Mouse (Mus musculus): Measurements from ENCODE around the gene Stap2. TPM values are rescaled to one million over a fixed set of nuclear protein-coding genes. Genes with fewer than 3 reads are reported as not detected.

Gene Stap2
- polyA plus RNA-seq, 1 experiment from 2014 or later, result 5.1 TPM

GRCm38 (mm10) chr17:55971453-55971852 is 33.9 kb downstream of the Stap2 start:
- no peak for DNase-seq
- peak overlapping the region; percentile 67 for H3K4me3 ChIP-seq (replicated peaks; ENCODE audit: low read depth, low read length)
- H3K9me3 ChIP-seq (ENCODE audit: control insufficient read depth, low read length), result no peaks in the 10 kb centered on the region
- H3K4me1 ChIP-seq (ENCODE audit: control insufficient read depth, insufficient read depth, low read length), result peaks cover 34% of the 10 kb centered on the region
- no peaks in the 10 kb centered on the region for H3K27me3 ChIP-seq (ENCODE audit: control insufficient read depth, insufficient read depth, low read length)
- WGBS, result 18% methylated on average over 22 of the region's 22 CpGs
- H3K36me3 ChIP-seq (ENCODE audit: control insufficient read depth, insufficient read depth, low read length), result peaks cover 23% of the 10 kb centered on the region
- no peak for ATAC-seq (ENCODE audit: low FRiP score, low TSS enrichment)
- H3K27ac ChIP-seq (replicated peaks; ENCODE audit: low read depth, low read length), result peak overlapping the region; percentile 93; the same call in 1 of the 2 replicates
- peak overlapping the region; percentile 88 for H3K9ac ChIP-seq (replicated peaks; ENCODE audit: low read length)
- H3K4me2 ChIP-seq (ENCODE audit: low read length), result peak overlapping the region; percentile 85

DNA sequence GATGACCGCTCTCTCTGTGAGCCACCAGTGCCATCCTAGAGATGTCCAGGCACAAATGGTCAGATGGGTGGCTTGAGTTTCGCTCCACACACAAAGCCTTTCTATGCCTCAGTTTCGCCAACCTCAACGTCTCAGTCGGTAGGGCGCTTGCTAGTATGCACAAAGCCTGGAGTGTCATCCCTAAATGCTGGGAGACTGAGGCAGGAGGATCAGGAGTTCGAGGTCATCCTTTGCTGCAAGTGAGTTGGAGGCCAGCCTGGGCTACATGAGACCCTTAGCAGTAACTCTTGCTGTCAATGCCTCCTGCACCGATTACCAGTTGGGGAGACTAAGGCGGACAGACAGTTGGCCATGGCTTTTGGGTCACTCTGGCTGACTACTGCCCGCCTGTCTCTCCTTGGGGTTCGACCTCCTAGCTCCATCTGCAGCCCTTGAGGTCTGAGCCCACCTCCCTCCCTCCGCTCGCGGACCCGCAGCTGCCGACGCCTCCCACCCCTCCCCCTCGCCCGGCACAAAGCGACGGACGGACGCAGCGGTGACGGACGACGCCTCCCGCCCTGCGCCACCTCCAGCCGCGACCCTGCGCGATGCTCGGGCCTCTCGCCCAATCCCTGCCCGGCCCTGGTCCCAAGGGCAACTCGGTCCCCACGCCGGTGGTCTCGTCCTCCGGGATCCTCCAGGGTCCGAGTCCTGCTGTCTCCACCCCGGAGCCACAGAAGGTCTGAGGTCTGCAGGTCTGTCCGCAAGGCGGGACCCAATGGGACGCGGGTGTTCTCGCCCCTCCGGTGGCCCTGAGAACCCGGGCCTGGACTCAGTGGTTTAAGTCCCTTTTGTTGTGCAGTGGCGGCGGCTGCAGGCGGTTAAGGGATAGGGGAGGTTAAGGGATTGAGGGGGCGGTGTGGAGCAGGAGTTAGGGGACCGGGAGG is 35.2 kb downstream of the Stap2 start, which contains the start of gene Shd:
Gene Shd, plus strand, starts transcription at position 502 of the 926 bp plus-strand sequence.
- Histone ChIP-seq H3K4me3 (replicated peaks; ENCODE audit: low read depth, low read length) (peak within 1 kb of the TSS; percentile 67), H3K4me1 (ENCODE audit: control insufficient read depth, insufficient read depth, low read length) (peaks cover 34% of the 10 kb centered on the region), H3K4me2 (ENCODE audit: low read length) (peak within 1 kb of the TSS; percentile 85), H3K9me3 (ENCODE audit: control insufficient read depth, low read length) (no peaks in the 10 kb centered on the region), H3K27me3 (ENCODE audit: control insufficient read depth, insufficient read depth, low read length) (no peaks in the 10 kb centered on the region), H3K36me3 (ENCODE audit: control insufficient read depth, insufficient read depth, low read length) (peaks cover 30% of the 10 kb centered on the region), H3K9ac (replicated peaks; ENCODE audit: low read length) (peak within 1 kb of the TSS; percentile 88), H3K27ac (replicated peaks; ENCODE audit: low read depth, low read length) (peak within 1 kb of the TSS; percentile 93)
- ATAC-seq (ENCODE audit: low FRiP score, low TSS enrichment), result peak; percentile 76
- DNase-seq, result peak; percentile 83
- WGBS, result 6% methylated on average over 55 of the region's 55 CpGs

- H3K4me2 ChIP-seq (ENCODE audit: low read length), result peak overlapping the region; percentile 85
- peak overlapping the region; percentile 88; the same call in 1 of the 2 replicates for H3K9ac ChIP-seq (replicated peaks; ENCODE audit: low read length)
- H3K27ac ChIP-seq (replicated peaks; ENCODE audit: low read depth, low read length), result peak overlapping the region; percentile 93
- 7% methylated on average over 14 of the region's 14 CpGs for WGBS
- peaks cover 34% of the 10 kb centered on the region for H3K4me1 ChIP-seq (ENCODE audit: control insufficient read depth, insufficient read depth, low read length)
- DNase-seq (peak; percentile 96), ATAC-seq (ENCODE audit: low FRiP score, low TSS enrichment) (peak; percentile 73)
- peaks cover 30% of the 10 kb centered on the region for H3K36me3 ChIP-seq (ENCODE audit: control insufficient read depth, insufficient read depth, low read length)
- peak overlapping the region; percentile 67 for H3K4me3 ChIP-seq (replicated peaks; ENCODE audit: low read depth, low read length)
- H3K27me3 ChIP-seq (ENCODE audit: control insufficient read depth, insufficient read depth, low read length), result no peaks in the 10 kb centered on the region
- H3K9me3 ChIP-seq (ENCODE audit: control insufficient read depth, low read length), result no peaks in the 10 kb centered on the region
Observed at GRCm38 (mm10) chr17:55969560-55969959, 35.8 kb downstream of the Stap2 start.

DNA sequence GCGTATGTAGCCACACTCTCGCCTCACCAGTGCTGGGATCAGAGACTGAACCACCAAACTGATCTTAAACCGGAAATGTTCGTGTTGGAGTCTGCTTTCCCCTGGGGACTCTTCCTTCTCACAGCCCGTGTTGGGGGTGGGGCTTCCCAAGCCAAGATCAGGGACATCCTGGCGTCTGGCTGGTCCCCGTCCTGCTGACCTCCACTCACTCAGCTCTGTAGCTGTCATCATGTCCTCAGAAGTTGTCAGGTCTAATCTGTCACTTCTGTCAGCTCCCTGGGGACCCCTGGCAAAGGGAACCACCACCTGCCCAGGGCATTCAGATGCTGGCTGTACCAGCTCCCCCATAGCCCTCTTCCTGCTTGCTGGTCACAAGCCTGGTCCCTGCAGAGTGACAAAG is 37.2 kb downstream of the Stap2 start:
- ATAC-seq (ENCODE audit: low FRiP score, low TSS enrichment) (no peak), DNase-seq (peak; percentile 35)
- H3K36me3 ChIP-seq (ENCODE audit: control insufficient read depth, insufficient read depth, low read length), result peaks cover 24% of the 10 kb centered on the region
- no peak overlapping the region for H3K4me3 ChIP-seq (replicated peaks; ENCODE audit: low read depth, low read length)
- peak overlapping the region; percentile 93 for H3K27ac ChIP-seq (replicated peaks; ENCODE audit: low read depth, low read length)
- peak overlapping the region; percentile 16; the same call in 1 of the 2 replicates for H3K9ac ChIP-seq (replicated peaks; ENCODE audit: low read length)
- no peak overlapping the region for H3K4me2 ChIP-seq (ENCODE audit: low read length)
- no peaks in the 10 kb centered on the region for H3K9me3 ChIP-seq (ENCODE audit: control insufficient read depth, low read length)
- peaks cover 34% of the 10 kb centered on the region for H3K4me1 ChIP-seq (ENCODE audit: control insufficient read depth, insufficient read depth, low read length)
- H3K27me3 ChIP-seq (ENCODE audit: control insufficient read depth, insufficient read depth, low read length), result no peaks in the 10 kb centered on the region
- WGBS, result 34% methylated on average over 7 of the region's 7 CpGs

GRCm38 (mm10) chr17:55967186-55967585 is 38.2 kb downstream of the Stap2 start:
- Histone ChIP-seq H3K4me1 (ENCODE audit: control insufficient read depth, insufficient read depth, low read length) (peaks cover 34% of the 10 kb centered on the region), H3K36me3 (ENCODE audit: control insufficient read depth, insufficient read depth, low read length) (peaks cover 24% of the 10 kb centered on the region), H3K9me3 (ENCODE audit: control insufficient read depth, low read length) (no peaks in the 10 kb centered on the region), H3K27ac (replicated peaks; ENCODE audit: low read depth, low read length) (peak overlapping the region; percentile 93), H3K27me3 (ENCODE audit: control insufficient read depth, insufficient read depth, low read length) (no peaks in the 10 kb centered on the region), H3K4me3 (replicated peaks; ENCODE audit: low read depth, low read length) (no peak overlapping the region), H3K4me2 (ENCODE audit: low read length) (no peak overlapping the region), H3K9ac (replicated peaks; ENCODE audit: low read length) (0 out of 2 replicates have a peak overlapping the region, but pooled peaks have one; percentile 16)
- WGBS, result 92% methylated on average over 4 of the region's 4 CpGs
- DNase-seq (no peak), ATAC-seq (ENCODE audit: low FRiP score, low TSS enrichment) (no peak)

- Histone ChIP-seq H3K9me3 (ENCODE audit: control insufficient read depth, low read length) (no peaks in the 10 kb centered on the region), H3K9ac (replicated peaks; ENCODE audit: low read length) (no peak overlapping the region), H3K4me2 (ENCODE audit: low read length) (no peak overlapping the region), H3K27ac (replicated peaks; ENCODE audit: low read depth, low read length) (no peak overlapping the region), H3K36me3 (ENCODE audit: control insufficient read depth, insufficient read depth, low read length) (peaks cover 35% of the 10 kb centered on the region), H3K4me3 (replicated peaks; ENCODE audit: low read depth, low read length) (no peak overlapping the region), H3K27me3 (ENCODE audit: control insufficient read depth, insufficient read depth, low read length) (no peaks in the 10 kb centered on the region), H3K4me1 (ENCODE audit: control insufficient read depth, insufficient read depth, low read length) (peaks cover 26% of the 10 kb centered on the region)
- ATAC-seq (ENCODE audit: low FRiP score, low TSS enrichment) (no peak), DNase-seq (no peak)
- 85% methylated on average over 9 of the region's 9 CpGs for WGBS
Observed at GRCm38 (mm10) chr17:55964996-55965395, 40.4 kb downstream of the Stap2 start.

DNA sequence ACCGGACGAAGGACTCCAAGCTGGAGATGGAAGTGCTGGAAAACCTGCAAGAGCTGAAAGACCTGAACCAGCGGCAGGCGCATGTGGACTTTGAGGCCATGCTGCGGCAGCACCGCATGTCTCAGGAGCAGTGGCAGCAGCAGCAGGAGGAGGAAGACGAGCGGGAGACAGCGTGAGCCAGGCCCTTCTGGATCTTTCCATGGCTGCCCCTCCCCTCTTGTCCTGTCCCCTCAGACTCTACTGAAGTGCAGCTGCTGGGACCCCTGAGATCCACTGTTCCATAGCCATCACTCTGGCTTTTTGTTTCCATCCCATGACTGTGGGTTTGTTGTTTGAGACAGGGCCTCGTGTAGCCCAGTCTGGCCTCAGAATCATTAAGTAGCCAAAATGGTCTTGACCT is 40.9 kb downstream of the Stap2 start:
- no peak overlapping the region for H3K4me3 ChIP-seq (replicated peaks; ENCODE audit: low read depth, low read length)
- WGBS, result 95% methylated on average over 10 of the region's 10 CpGs
- H3K4me2 ChIP-seq (ENCODE audit: low read length), result no peak overlapping the region
- no peak overlapping the region for H3K9ac ChIP-seq (replicated peaks; ENCODE audit: low read length)
- no peak for DNase-seq
- no peak overlapping the region for H3K27ac ChIP-seq (replicated peaks; ENCODE audit: low read depth, low read length)
- no peaks in the 10 kb centered on the region for H3K27me3 ChIP-seq (ENCODE audit: control insufficient read depth, insufficient read depth, low read length)
- ATAC-seq (ENCODE audit: low FRiP score, low TSS enrichment), result no peak
- peaks cover 26% of the 10 kb centered on the region for H3K4me1 ChIP-seq (ENCODE audit: control insufficient read depth, insufficient read depth, low read length)
- H3K36me3 ChIP-seq (ENCODE audit: control insufficient read depth, insufficient read depth, low read length), result peaks cover 35% of the 10 kb centered on the region
- no peaks in the 10 kb centered on the region for H3K9me3 ChIP-seq (ENCODE audit: control insufficient read depth, low read length)

GRCm38 (mm10) chr17:55963171-55963570 is 42.2 kb downstream of the Stap2 start:
- H3K4me3 ChIP-seq (replicated peaks; ENCODE audit: low read depth, low read length), result no peak overlapping the region
- no peak overlapping the region for H3K27ac ChIP-seq (replicated peaks; ENCODE audit: low read depth, low read length)
- H3K27me3 ChIP-seq (ENCODE audit: control insufficient read depth, insufficient read depth, low read length), result no peaks in the 10 kb centered on the region
- H3K9ac ChIP-seq (replicated peaks; ENCODE audit: low read length), result no peak overlapping the region
- DNase-seq (no peak), ATAC-seq (ENCODE audit: low FRiP score, low TSS enrichment) (no peak)
- H3K36me3 ChIP-seq (ENCODE audit: control insufficient read depth, insufficient read depth, low read length), result peaks cover 35% of the 10 kb centered on the region
- H3K4me2 ChIP-seq (ENCODE audit: low read length), result no peak overlapping the region
- peaks cover 19% of the 10 kb centered on the region for H3K4me1 ChIP-seq (ENCODE audit: control insufficient read depth, insufficient read depth, low read length)
- no peaks in the 10 kb centered on the region for H3K9me3 ChIP-seq (ENCODE audit: control insufficient read depth, low read length)
- 84% methylated on average over 14 of the region's 14 CpGs for WGBS

Measured in midbrain, embryonic 14.5 days (tissue).